ENCODE assay signal across 23 mouse cellular contexts in genomic region chr11:44543996-44544395, GRCm38 (mm10). TPM values are rescaled to one million over a fixed set of nuclear protein-coding genes. Genes with fewer than 3 reads are reported as not detected.
A peak's percentile ranks its signal among the peaks of the same experiment; 100 is the strongest.
DNase-seq lines count a peak whose midpoint lies in the region; ATAC-seq and TF ChIP-seq lines count a peak whose summit lies in the region.
"Had no signal": no experiment of that assay in that cellular context is flagged by ENCODE, and none has a peak within 500 bp of the region (broad histone marks: within the 10 kb centered on the region; RNA-seq: fewer than 3 reads in every experiment).

No protein-coding gene starts in this region.

- H3K36me3 ChIP-seq in kidney, postnatal 0 days (ENCODE audit: insufficient read depth, low read length): peaks cover 26% of the 10 kb centered on the region
- H3K36me3 ChIP-seq in spleen, adult 2 months (ENCODE audit: control insufficient read depth, insufficient read depth, low read length): peaks cover 18% of the 10 kb centered on the region
- peaks cover 96% of the 10 kb centered on the region for H3K36me3 ChIP-seq in liver, embryonic 13.5 days

- H3K9me3 ChIP-seq in kidney, postnatal 0 days (replicated peaks; ENCODE audit: low read length): no peaks in the 10 kb centered on the region
- H3K9me3 ChIP-seq in liver, embryonic 13.5 days (replicated peaks): no peaks in the 10 kb centered on the region
- H3K9me3 ChIP-seq: embryonic facial prominence, embryonic 12.5 days; kidney, embryonic 15.5 days; limb, embryonic 12.5 days; megakaryocyte, embryonic 14.5 days; midbrain, embryonic 13.5 days; neural tube, embryonic 12.5 days had no signal

- 0 out of 2 replicates have a peak overlapping the region, but pooled peaks have one; percentile 47 for H3K27ac ChIP-seq in kidney, postnatal 0 days
- peak overlapping the region; percentile 80 for H3K27ac ChIP-seq in spleen, adult 2 months (ENCODE audit: insufficient read depth, low read length)
- H3K27ac ChIP-seq in liver, embryonic 13.5 days: peak overlapping the region; percentile 24; the same call in 1 of the 2 replicates
- H3K27ac ChIP-seq: embryonic facial prominence, embryonic 12.5 days; hindbrain, postnatal 0 days; kidney, embryonic 15.5 days; limb, embryonic 12.5 days; midbrain, embryonic 13.5 days; neural tube, embryonic 12.5 days; stomach, postnatal 0 days had no signal

- WGBS in kidney, postnatal 0 days: 57% methylated on average over 6 of the region's 6 CpGs
- 27% methylated on average over 6 of the region's 6 CpGs for WGBS in spleen, adult 2 months
- 79% methylated on average over 6 of the region's 6 CpGs for WGBS in liver, embryonic 13.5 days (ENCODE audit: insufficient replicate concordance)

- no peak for ATAC-seq in kidney, postnatal 0 days (replicated peaks; ENCODE audit: low FRiP score, low read depth)
- peak; percentile 35 for ATAC-seq in CD4-positive, CD25-positive, alpha-beta regulatory T cell, adult 4 months
- no peak for ATAC-seq in liver, embryonic 13.5 days (ENCODE audit: low read depth)
- ATAC-seq in granulocyte monocyte progenitor cell, adult 5-6 weeks (replicated peaks; ENCODE audit: poor library complexity, severe bottlenecking): no peak
- ATAC-seq: forebrain, postnatal 0 days; hindbrain, postnatal 0 days; midbrain, embryonic 13.5 days had no signal

- no peak for TF ChIP-seq POLR2A in spleen, adult 2 months (IDR thresholded peaks at IDR 0.05; ENCODE audit: low read depth, low read length)

- no peaks in the 10 kb centered on the region for H3K27me3 ChIP-seq in kidney, postnatal 0 days (ENCODE audit: insufficient read depth, low read length)
- no peaks in the 10 kb centered on the region for H3K27me3 ChIP-seq in spleen, adult 2 months (ENCODE audit: control insufficient read depth, insufficient read depth, low read length)
- no peaks in the 10 kb centered on the region for H3K27me3 ChIP-seq in liver, embryonic 13.5 days
- H3K27me3 ChIP-seq: embryonic facial prominence, embryonic 12.5 days; kidney, embryonic 15.5 days; limb, embryonic 12.5 days; megakaryocyte, embryonic 14.5 days; midbrain, embryonic 13.5 days; neural tube, embryonic 12.5 days had no signal

- H3K9ac ChIP-seq in kidney, postnatal 0 days (ENCODE audit: low read depth, low read length): no peak overlapping the region
- no peak overlapping the region for H3K9ac ChIP-seq in liver, embryonic 13.5 days
- H3K9ac ChIP-seq: embryonic facial prominence, embryonic 12.5 days; forebrain, postnatal 0 days; kidney, embryonic 15.5 days; limb, embryonic 12.5 days; midbrain, embryonic 13.5 days; neural tube, embryonic 12.5 days had no signal

- H3K4me3 ChIP-seq in kidney, postnatal 0 days (replicated peaks; ENCODE audit: low read depth, low read length): no peak overlapping the region
- no peak overlapping the region for H3K4me3 ChIP-seq in spleen, adult 2 months (ENCODE audit: extremely low read depth, insufficient read depth, insufficient read length)
- no peak overlapping the region for H3K4me3 ChIP-seq in liver, embryonic 13.5 days (replicated peaks)
- H3K4me3 ChIP-seq: embryonic facial prominence, embryonic 12.5 days; kidney, embryonic 15.5 days; limb, embryonic 12.5 days; megakaryocyte, embryonic 14.5 days; midbrain, embryonic 13.5 days; neural tube, embryonic 12.5 days had no signal

- DNase-seq in kidney, postnatal 0 days (ENCODE audit: low spot score): no peak
- no peak for DNase-seq in kidney, postnatal 25 days
- DNase-seq in spleen, adult 2 months (ENCODE audit: low read depth in 1 of 2, low spot score in 2 of 2): no peak
- no peak for DNase-seq in spleen, postnatal 4 days (ENCODE audit: low spot score in 2 of 2)
- no peak for DNase-seq in liver, embryonic 13.5 days
- DNase-seq in layer of hippocampus, postnatal 10 days (ENCODE audit: low spot score in 2 of 2): no peak
- DNase-seq: adrenal gland, postnatal 14 days; cerebellum, adult 2 months; cerebellum, postnatal 25 days; forebrain, postnatal 0 days; gastrocnemius, postnatal 25 days; lung, postnatal 14 days; thymus, postnatal 4 days had no signal

- no peak overlapping the region for H3K4me2 ChIP-seq in kidney, postnatal 0 days (ENCODE audit: low read length)
- H3K4me2 ChIP-seq in liver, embryonic 13.5 days: no peak overlapping the region
- H3K4me2 ChIP-seq: embryonic facial prominence, embryonic 12.5 days; kidney, embryonic 15.5 days; limb, embryonic 12.5 days; midbrain, embryonic 13.5 days; neural tube, embryonic 12.5 days had no signal

- no peak for TF ChIP-seq CTCF in kidney, postnatal 0 days (IDR thresholded peaks at IDR 0.05; ENCODE audit: low read depth)
- TF ChIP-seq CTCF in spleen, adult 2 months (IDR thresholded peaks at IDR 0.05; ENCODE audit: extremely low read depth, insufficient read depth, insufficient read length, insufficient replicate concordance): no peak

- H3K4me1 ChIP-seq in kidney, postnatal 0 days (replicated peaks; ENCODE audit: insufficient read depth, low read length): peaks cover 4% of the 10 kb centered on the region; the same call in 1 of the 2 replicates
- peaks cover 37% of the 10 kb centered on the region for H3K4me1 ChIP-seq in spleen, adult 2 months (ENCODE audit: control insufficient read depth, insufficient read depth, insufficient read length)
- H3K4me1 ChIP-seq in liver, embryonic 13.5 days (replicated peaks): peaks cover 37% of the 10 kb centered on the region

RNA-seq across cellular contexts. Expression of gene Rnf145, which starts 25.2 kb away (rescaled TPM):
- 51.8 and 61.4 TPM in 2 replicates for polyA plus RNA-seq in kidney, postnatal 0 days (2015; fragmentation: Nextera tagmentation; extraction: Ambion mirVana)
- 65.5 and 191 TPM in 2 replicates for polyA plus RNA-seq in spleen, adult 2 months (2012; rRNA removed)
- 10 to 100 TPM; 54.0 to 64.9 TPM for polyA plus RNA-seq in CD4-positive, CD25-positive, alpha-beta regulatory T cell, adult 4 months (2017; shearing (Covaris generic))
- polyA plus RNA-seq in liver, embryonic 13.5 days (2015; fragmentation: Nextera tagmentation; extraction: Ambion mirVana): 45.9 and 47.8 TPM in 2 replicates
- 18.9 and 20.7 TPM in 2 replicates for total RNA-seq in granulocyte monocyte progenitor cell, adult 5-6 weeks (2014; fragmentation: Nextera tagmentation)
- 18.2 and 22.2 TPM in 2 replicates for total RNA-seq in granulocyte monocyte progenitor cell, adult 5-6 weeks (2017)
- total RNA-seq in layer of hippocampus, postnatal 10 days (2021): 100 to 1,000 TPM in 1 of 2 experiments, 10 to 100 TPM in 1; 91.6 to 119 TPM

Comparison
In these comparisons a context has a peak if more than half of its experiments do, and no peak if none do; other contexts are left out.
1. H3K27ac ChIP-seq: peak in every context shown above with its lines; median percentile 80 in spleen, adult 2 months; 47 in kidney, postnatal 0 days; 24 in liver, embryonic 13.5 days.